Mouse (Mus musculus): ENCODE measurements around the gene Arhgef6.

DNA sequence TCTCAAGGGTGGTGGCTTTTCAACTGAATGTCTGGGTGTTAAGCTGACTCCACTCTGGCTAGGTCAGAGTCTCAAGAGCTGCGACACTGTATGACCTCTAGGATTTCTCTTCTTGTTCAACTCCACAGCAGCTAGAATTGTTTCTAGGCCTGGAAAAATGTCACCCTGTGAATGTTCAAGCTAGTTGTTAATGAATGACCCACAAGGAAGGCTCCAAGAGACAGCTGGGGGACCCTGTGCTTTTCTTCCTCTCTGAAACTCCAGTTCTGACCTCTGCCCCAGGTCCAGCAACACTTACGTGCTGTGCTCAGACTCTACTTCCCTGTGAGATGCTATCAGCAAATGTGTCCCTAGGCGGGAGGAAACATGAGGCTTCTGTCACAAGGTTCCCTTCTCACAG is 40.0 kb upstream of the Arhgef6 start:
- no peak for TF ChIP-seq TCF12 (IDR thresholded peaks at IDR 0.05; ENCODE audit: low read depth, low read length)
- TF ChIP-seq POLR2A (IDR thresholded peaks at IDR 0.05; ENCODE audit: control insufficient read depth in 1 of 2, insufficient read depth in 1 of 2, low read depth in 1 of 2, low read length in 2 of 2, poor library complexity in 1 of 2), result no peak
- TF ChIP-seq SIN3A (IDR thresholded peaks at IDR 0.05; ENCODE audit: low read length), result no peak
- no peak for TF ChIP-seq EP300 (IDR thresholded peaks at IDR 0.05; ENCODE audit: low read depth in 1 of 2, low read length in 2 of 2)
- TF ChIP-seq TBP (IDR thresholded peaks at IDR 0.05; ENCODE audit: low read depth, low read length), result no peak
- no peak for TF ChIP-seq E2F4 (IDR thresholded peaks at IDR 0.05; ENCODE audit: borderline replicate concordance, low read depth, low read length)
- TF ChIP-seq JUND (IDR thresholded peaks at IDR 0.05; ENCODE audit: low read depth, low read length), result no peak
- no peak for TF ChIP-seq USF2 (IDR thresholded peaks at IDR 0.05; ENCODE audit: borderline replicate concordance in 1 of 2, insufficient read depth in 1 of 2, low read depth in 1 of 2, low read length in 2 of 2)
- no peak for TF ChIP-seq CTCF (IDR thresholded peaks at IDR 0.05 in 2 of 3, conservative IDR thresholded peaks at IDR 0.05 in 1 of 3; ENCODE audit: control insufficient read depth in 1 of 3, insufficient read depth in 1 of 3, low read depth in 2 of 3, low read length in 3 of 3, poor library complexity in 1 of 3, severe bottlenecking in 1 of 3)
- TF ChIP-seq GABPA (IDR thresholded peaks at IDR 0.05; ENCODE audit: low read depth, low read length), result no peak
- no peak for TF ChIP-seq UBTF (IDR thresholded peaks at IDR 0.05; ENCODE audit: borderline replicate concordance, insufficient read depth, low read depth, low read length)

Data from MEL (cell line).